Mouse (Mus musculus) ES-Bruce4 (cell line): ENCODE measurements around the gene Plxdc2. TPM values are rescaled to one million over a fixed set of nuclear protein-coding genes. Genes with fewer than 3 reads are reported as not detected.
A peak's percentile ranks its signal among the peaks of the same experiment; 100 is the strongest.

Source experiments
- H3K27ac ChIP-seq: 2 replicates; pipeline ENCODE4 v1.5.1; 2012; ENCODE audit warnings: low read length, inconsistent platforms; ENCODE audit not compliant: insufficient read depth
- H3K27me3 ChIP-seq: 2 replicates; pipeline ENCODE4 v1.6.1; 2012; ENCODE audit warnings: mild to moderate bottlenecking, low read length, inconsistent platforms; ENCODE audit not compliant: control insufficient read depth, poor library complexity, insufficient read depth, severe bottlenecking
- H3K36me3 ChIP-seq: 2 replicates; pipeline ENCODE4 v1.6.1; 2012; ENCODE audit warnings: inconsistent platforms, mild to moderate bottlenecking, low read length, moderate library complexity; ENCODE audit not compliant: control insufficient read depth, poor library complexity, insufficient read depth, severe bottlenecking
- H3K4me1 ChIP-seq: one replicate; pipeline ENCODE4 v1.8.1; 2011; ENCODE audit warnings: low read length; ENCODE audit not compliant: control insufficient read depth, insufficient read depth
- H3K4me3 ChIP-seq: 2 replicates; pipeline ENCODE4 v1.5.1; 2011; ENCODE audit warnings: low read depth, mild to moderate bottlenecking, low read length
- H3K9ac ChIP-seq: 2 replicates; pipeline ENCODE4 v1.6.1; 2012; ENCODE audit warnings: low read depth, mild to moderate bottlenecking, inconsistent platforms; ENCODE audit not compliant: poor library complexity, severe bottlenecking
- H3K9me3 ChIP-seq: replicated peaks from 2 replicates; pipeline ENCODE4 v1.6.1; 2012; ENCODE audit warnings: mild to moderate bottlenecking, low read length, inconsistent platforms; ENCODE audit not compliant: control insufficient read depth, poor library complexity, insufficient read depth, severe bottlenecking
- CTCF ChIP-seq: IDR thresholded peaks from one replicate; pipeline ENCODE4 v1.8.1; 2011; ENCODE audit warnings: low read depth, low read length
- EP300 ChIP-seq: IDR thresholded peaks from 2 replicates; pipeline ENCODE4 v1.6.1; 2011; ENCODE audit warnings: low read depth, low read length; ENCODE audit not compliant: insufficient read depth
- POLR2A ChIP-seq: IDR thresholded peaks from one replicate; pipeline ENCODE4 v1.8.1; 2011; ENCODE audit warnings: low read length; ENCODE audit not compliant: insufficient read depth
- polyA plus RNA-seq: library from polyadenylated mRNA; stranded (reverse); fragments of >200 nt; gene quantifications from 2 replicates; pipeline ENCODE4 v1.2.4, GENCODE M21; 2011; ENCODE audit warnings: low read depth; ENCODE audit not compliant: missing spikeins, insufficient read depth, insufficient read length

Gene Plxdc2
- polyA plus RNA-seq: 18.2 and 20.0 TPM in 2 replicates

- H3K9ac ChIP-seq: peak within 1 kb of the TSS; percentile 86
- peak within 1 kb of the TSS; percentile 60 for H3K27ac ChIP-seq
- peak within 1 kb of the TSS; percentile 89 for H3K4me3 ChIP-seq
- no peaks in the 10 kb centered on the region for H3K27me3 ChIP-seq
- 0 out of 2 replicates have a peak, but pooled peaks have one; percentile 8 for TF ChIP-seq EP300
- no peak for TF ChIP-seq POLR2A
- H3K9me3 ChIP-seq: no peaks in the 10 kb centered on the region
- H3K36me3 ChIP-seq: no peaks in the 10 kb centered on the region
- no peaks in the 10 kb centered on the region for H3K4me1 ChIP-seq
These were observed at the start of gene Plxdc2 for GRCm38 (mm10) chr2:16356106-16356818. TSS of gene Plxdc2 (plus strand) at chr2:16356304.

DNA sequence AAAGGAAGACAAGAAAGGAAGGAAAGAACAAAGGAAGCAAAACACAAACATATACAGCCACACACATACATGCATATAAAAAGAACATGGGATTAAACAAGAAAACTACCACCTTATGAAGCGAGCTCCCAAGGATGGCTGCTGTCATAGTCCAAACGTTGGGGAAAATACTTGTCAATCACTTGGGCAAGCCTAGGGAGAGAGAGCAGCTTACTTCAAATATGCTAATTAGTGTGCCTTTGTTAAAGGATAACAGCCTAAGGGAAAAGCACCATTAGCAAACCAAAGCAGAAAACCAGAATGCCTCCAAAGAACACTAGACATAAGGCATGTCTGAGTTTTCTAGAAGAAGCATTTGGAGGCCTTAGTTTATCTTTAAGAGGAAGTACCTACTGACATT, 45.7 kb upstream of the Plxdc2 start:
- H3K4me1 ChIP-seq: no peaks in the 10 kb centered on the region
- no peak overlapping the region for H3K9ac ChIP-seq
- no peaks in the 10 kb centered on the region for H3K9me3 ChIP-seq
- TF ChIP-seq POLR2A: no peak
- TF ChIP-seq EP300: no peak
- no peak for TF ChIP-seq CTCF
- no peak overlapping the region for H3K27ac ChIP-seq
- H3K27me3 ChIP-seq: no peaks in the 10 kb centered on the region
- no peaks in the 10 kb centered on the region for H3K36me3 ChIP-seq
- no peak overlapping the region for H3K4me3 ChIP-seq

- no peaks in the 10 kb centered on the region for H3K36me3 ChIP-seq
These were observed 43.6 kb upstream of the Plxdc2 start for GRCm38 (mm10) chr2:16312400-16313070.

DNA sequence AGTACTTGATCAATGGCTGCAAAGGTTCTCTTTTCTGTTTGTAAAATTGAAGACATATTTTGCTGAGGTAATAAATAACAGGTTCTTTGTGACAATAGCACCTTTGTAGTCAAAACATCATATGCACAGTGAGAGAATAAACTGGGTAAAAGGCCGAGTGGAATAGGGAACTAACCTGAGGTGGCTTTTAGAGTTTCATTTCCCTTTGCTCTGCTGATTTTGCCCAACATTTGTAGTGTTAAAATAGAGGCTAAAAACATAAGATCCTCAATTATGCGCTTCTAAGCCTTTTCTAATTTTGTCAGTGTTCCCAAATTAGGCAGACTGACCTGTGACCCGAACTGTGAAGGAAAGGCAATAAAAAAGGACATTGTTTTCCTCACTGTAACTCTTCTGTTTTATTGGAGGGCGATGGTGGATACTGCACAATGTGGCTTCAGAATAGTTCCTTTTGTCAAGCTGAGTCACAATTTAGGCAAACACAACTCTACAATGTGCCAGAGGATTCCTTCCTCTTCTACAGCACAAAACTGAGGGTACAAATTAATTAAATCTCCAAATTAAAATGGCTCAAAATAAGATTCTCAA, 20.8 kb upstream of the Plxdc2 start:
- no peak for TF ChIP-seq EP300
- no peak for TF ChIP-seq CTCF
- no peak for TF ChIP-seq POLR2A
- Histone ChIP-seq H3K27me3 (no peaks in the 10 kb centered on the region), H3K27ac (no peak overlapping the region), H3K9ac (no peak overlapping the region), H3K36me3 (no peaks in the 10 kb centered on the region), H3K9me3 (no peaks in the 10 kb centered on the region), H3K4me3 (no peak overlapping the region), H3K4me1 (no peaks in the 10 kb centered on the region)

More at GRCm38 (mm10) chr2:16312400-16313070, 43.6 kb upstream of the Plxdc2 start:
- H3K9me3 ChIP-seq: no peaks in the 10 kb centered on the region
- no peak overlapping the region for H3K27ac ChIP-seq
- no peak for TF ChIP-seq EP300
- no peak for TF ChIP-seq POLR2A
- TF ChIP-seq CTCF: no peak
- no peaks in the 10 kb centered on the region for H3K4me1 ChIP-seq
- no peak overlapping the region for H3K4me3 ChIP-seq
- no peak overlapping the region for H3K9ac ChIP-seq
- H3K27me3 ChIP-seq: no peaks in the 10 kb centered on the region

DNA sequence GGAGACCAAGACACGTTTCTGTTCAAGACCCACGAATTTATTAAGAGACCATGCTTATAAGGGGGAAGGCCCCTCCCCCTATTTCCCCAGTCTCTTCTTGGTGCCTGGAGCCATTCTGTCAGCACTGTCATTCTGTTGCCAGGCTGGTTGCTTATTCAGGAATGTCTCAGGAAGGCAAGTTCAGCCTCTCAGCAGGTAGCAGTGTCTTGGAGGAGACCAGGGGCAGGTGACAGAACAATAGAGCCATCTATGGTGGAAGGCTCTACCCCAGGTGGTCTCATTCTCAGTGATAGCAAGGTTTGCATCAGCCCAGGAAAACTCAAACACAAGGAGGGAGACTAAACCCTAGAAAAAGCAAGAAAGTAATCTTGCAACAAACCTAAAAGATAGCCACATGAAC, 11.5 kb upstream of the Plxdc2 start:
- Histone ChIP-seq H3K27ac (no peak overlapping the region), H3K9ac (no peak overlapping the region), H3K36me3 (no peaks in the 10 kb centered on the region), H3K4me3 (no peak overlapping the region), H3K27me3 (no peaks in the 10 kb centered on the region), H3K9me3 (no peaks in the 10 kb centered on the region), H3K4me1 (no peaks in the 10 kb centered on the region)
- no peak for TF ChIP-seq EP300
- no peak for TF ChIP-seq POLR2A
- no peak for TF ChIP-seq CTCF

DNA sequence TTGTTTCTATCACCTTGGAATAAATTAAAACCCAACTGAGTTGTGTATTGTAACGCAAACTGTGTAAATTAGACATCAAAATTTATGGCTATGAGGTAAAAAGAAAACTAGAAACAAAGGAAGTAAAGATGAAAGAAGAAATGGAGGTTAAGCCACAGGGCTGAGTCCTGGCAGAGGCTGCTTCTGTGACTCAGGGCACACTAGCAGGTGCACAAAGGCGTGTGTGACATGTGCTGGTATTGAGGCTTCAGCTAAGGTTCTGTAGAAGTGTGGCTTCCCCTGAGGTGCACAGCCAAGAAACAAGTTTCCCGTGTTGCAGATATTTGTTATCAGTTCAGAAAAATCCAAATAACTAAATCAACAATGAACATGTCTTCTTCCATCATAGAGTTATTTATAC, 5.0 kb upstream of the Plxdc2 start:
- Histone ChIP-seq H3K9ac (no peak overlapping the region), H3K27ac (no peak overlapping the region), H3K4me1 (no peaks in the 10 kb centered on the region), H3K4me3 (no peak overlapping the region), H3K27me3 (no peaks in the 10 kb centered on the region), H3K9me3 (no peaks in the 10 kb centered on the region), H3K36me3 (no peaks in the 10 kb centered on the region)
- no peak for TF ChIP-seq CTCF
- no peak for TF ChIP-seq POLR2A
